ENCODE assay signal across 8 mouse cellular contexts in the genomic region with DNA sequence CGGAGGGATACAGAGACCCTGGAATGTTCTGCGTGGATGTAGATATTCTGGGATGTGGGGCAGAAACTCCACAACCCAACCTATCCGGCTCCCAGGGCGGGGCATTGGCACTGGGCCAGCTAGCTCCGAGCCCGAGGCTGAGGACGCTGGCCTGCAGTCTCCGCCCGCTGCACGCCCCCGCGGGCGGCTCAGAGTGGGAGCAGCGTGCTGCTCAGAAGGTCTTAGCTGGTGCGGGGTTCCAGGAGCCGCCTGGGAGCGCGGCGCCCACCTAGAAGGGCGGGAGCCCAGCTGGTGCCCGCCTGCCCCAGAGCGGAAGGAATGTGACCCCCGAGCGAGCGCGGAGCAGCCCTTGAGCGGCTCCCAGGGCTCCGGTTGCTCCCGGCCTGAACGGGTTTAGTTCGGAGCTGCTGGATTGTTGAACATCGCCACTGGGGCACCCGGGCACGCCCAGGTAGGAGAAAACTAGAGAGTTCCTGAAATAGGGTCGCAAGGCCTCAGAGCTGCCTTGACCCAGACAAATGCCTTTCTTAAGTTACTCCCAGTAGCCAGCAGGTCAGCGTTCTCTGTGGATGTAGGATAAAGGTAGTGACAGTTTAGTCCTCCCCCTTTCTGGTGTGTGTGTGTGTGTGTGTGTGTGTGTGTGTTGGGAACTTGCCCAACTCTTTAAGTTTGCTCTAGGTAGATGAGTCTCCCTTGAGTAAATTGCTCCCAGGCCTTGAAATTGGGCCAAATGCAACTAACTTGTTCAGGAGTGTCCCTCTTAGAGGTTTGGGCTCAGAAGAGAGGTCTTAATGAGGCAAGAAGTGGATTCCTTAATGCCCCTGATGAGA. TPM values are rescaled to one million over a fixed set of nuclear protein-coding genes. Genes with fewer than 3 reads are reported as not detected.
DNase-seq lines count a peak whose midpoint lies in the region; ATAC-seq lines count a peak whose summit lies in the region.

No protein-coding gene starts in this region.

- no peaks in the 10 kb centered on the region for H3K9me3 ChIP-seq in hindbrain, embryonic 13.5 days

- WGBS in hindbrain, embryonic 13.5 days = 3% methylated on average over 36 of the region's 36 CpGs

- ATAC-seq in hindbrain, embryonic 13.5 days (ENCODE audit: low FRiP score) = peak; percentile 86

- H3K27ac ChIP-seq in hindbrain, embryonic 13.5 days = no peak overlapping the region

- H3K9ac ChIP-seq in hindbrain, embryonic 13.5 days = peak overlapping the region; percentile 74

- H3K36me3 ChIP-seq in hindbrain, embryonic 13.5 days = no peaks in the 10 kb centered on the region

- DNase-seq in adrenal gland, adult (ENCODE audit: inconsistent age in 2 of 2, low spot score in 1 of 2) = peak; percentile 65 to 91
- peak; percentile 75 to 84 for DNase-seq in cerebellum, postnatal 25 days
- DNase-seq in frontal cortex, postnatal 25 days (ENCODE audit: low spot score in 2 of 2) = peak; percentile 37 to 58
- DNase-seq in layer of hippocampus, postnatal 36 days = peak; percentile 35 to 66
- peak; percentile 91 for DNase-seq in lung, postnatal 14 days
- peak; percentile 55 to 65 for DNase-seq in right cerebral cortex, adult 2 months (ENCODE audit: low spot score in 2 of 2)
- DNase-seq in yolk sac, embryonic 10.5 days (ENCODE audit: low spot score) = peak; percentile 47

- peak overlapping the region; percentile 44 for H3K4me3 ChIP-seq in hindbrain, embryonic 13.5 days

- peaks cover 13% of the 10 kb centered on the region for H3K4me1 ChIP-seq in hindbrain, embryonic 13.5 days (replicated peaks)

- H3K4me2 ChIP-seq in hindbrain, embryonic 13.5 days = peak overlapping the region; percentile 82

- H3K27me3 ChIP-seq in hindbrain, embryonic 13.5 days = peaks cover 22% of the 10 kb centered on the region

RNA-seq across cellular contexts. Expression of a gene that starts 41.8 kb away (rescaled TPM):
- 0.74 and 0.98 TPM in 2 replicates for polyA plus RNA-seq in hindbrain, embryonic 13.5 days (2015; fragmentation: Nextera tagmentation; extraction: Ambion mirVana)
- total RNA-seq in layer of hippocampus, postnatal 36 days (2021) = 10 to 100 TPM in 1 of 2 experiments, 1 to 10 TPM in 1; 8.8 to 12.0 TPM

RNA-seq across cellular contexts. Expression of a gene that starts 57.8 kb away (rescaled TPM):
- 1.3 and 1.5 TPM in 2 replicates for polyA plus RNA-seq in hindbrain, embryonic 13.5 days (2015; fragmentation: Nextera tagmentation; extraction: Ambion mirVana)
- total RNA-seq in layer of hippocampus, postnatal 36 days (2021) = under 1 TPM; 0.42 to 0.61 TPM
